Mouse (Mus musculus): ENCODE measurements around the gene Ovol3. TPM values are rescaled to one million over a fixed set of nuclear protein-coding genes. Genes with fewer than 3 reads are reported as not detected.

The Ovol3 gene
- not detected for polyA plus RNA-seq (2014; fragmentation: Illumina TruSeq; extraction: RNeasy Lipid Tissue Mini Kit (QIAGEN cat#74804); ENCODE audit: low read depth, low replicate concordance)

DNA sequence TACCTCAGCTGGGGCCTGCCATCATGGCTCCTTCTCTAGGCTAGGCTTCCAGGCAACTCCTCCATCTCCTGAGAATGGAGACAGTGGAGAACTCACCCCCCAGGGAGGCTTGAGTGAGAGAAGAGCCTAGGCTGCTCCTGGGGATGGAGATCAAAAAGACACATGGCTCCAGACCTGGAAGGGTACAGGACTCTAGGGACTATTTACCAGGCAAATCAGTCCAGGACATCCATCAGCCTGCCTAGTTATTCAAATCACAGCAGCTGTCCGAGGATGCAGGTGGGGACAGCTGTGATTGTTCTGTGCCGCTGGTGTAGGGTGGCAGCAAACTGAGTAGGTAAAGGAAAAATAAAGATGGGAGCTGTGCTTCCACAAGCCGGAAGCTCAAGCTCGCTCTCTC, at the start of gene Ovol3:
Gene Ovol3 (minus strand): TSS at position 101 of the 400 bp plus-strand sequence.

DNA sequence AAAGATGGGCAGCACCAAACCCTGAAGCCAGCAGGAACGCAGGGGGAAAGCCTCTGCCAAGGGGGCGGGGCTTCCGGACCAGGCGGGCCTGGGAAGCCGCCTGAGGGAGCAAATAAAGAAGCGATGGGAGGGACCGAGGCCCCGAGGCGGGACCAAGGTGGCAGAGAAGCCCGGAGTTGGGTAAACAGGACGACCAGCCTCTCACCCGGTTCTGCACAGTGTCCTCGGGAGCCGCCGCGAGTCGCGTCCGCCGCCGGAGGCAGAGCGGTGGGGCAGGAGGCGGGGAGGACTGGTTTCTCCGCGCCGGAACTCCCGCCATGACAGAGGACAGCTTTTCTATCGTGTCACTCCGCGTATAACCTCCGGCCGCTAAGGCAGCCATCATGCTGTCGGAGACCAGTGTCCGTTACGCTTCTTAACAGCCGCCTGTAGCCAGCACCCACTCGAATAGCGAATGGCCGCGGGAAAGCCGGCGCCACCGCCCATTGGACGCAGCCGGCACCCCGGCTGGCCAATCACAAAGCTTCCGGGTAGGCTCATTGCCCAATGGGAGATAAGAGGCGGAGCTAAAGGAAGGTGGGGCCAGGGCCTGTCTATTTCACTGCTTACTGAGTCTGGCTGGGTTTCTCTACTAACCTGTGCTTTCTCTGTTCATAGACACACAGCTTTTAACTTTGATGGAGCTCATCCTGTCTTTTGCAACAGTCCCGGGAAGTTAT, 44.6 kb upstream of the Ovol3 start, which contains the start of the genes Thap8 and Wdr62:
Gene Thap8 (plus strand): TSS at position 144 of the 719 bp plus-strand sequence.
Gene Wdr62 (minus strand): TSS at position 469 of the 719 bp plus-strand sequence.

DNA sequence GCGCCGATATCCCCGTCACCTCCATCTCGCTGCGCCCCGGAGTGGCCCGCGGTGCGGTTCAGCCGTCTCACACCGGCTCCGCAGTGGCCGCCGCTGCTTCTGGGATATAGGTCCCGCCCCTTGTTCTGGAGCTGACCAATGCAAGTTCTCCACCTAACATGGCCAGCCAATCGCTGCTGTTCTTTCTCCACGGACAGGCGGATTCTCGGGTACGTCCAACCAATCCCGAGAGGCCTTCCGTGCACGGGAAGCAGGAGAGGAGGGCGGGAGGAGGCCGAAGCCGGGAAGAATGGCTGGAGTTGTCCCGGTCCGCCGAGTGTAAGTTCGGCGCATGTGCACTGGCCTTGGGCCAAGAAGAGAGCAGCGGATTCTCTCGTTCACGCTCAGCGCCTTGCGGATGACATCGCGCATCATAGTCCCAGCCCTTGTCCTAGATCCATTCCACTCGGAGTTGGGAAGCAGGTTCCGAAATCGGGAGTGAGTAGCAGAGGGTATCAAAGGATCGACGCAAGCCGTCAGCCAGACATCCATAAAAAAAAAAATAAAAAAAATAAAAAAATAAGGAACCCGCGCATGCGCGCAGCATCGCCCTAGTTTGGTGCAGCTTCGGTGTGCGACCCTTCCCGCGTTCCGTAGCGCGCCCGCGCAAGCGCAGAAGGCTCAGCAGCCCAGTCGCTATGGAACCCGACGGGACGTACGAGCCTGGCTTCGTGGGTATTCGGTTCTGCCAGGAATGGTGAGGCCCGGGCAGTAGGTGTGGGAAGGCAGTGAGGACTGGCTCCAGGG, 3.7 kb downstream of the Ovol3 start, which contains the start of the genes Polr2i and Tbcb:
Gene Polr2i (plus strand): TSS at position 280 of the 786 bp plus-strand sequence.
Gene Tbcb (minus strand): TSS at position 604 of the 786 bp plus-strand sequence.

DNA sequence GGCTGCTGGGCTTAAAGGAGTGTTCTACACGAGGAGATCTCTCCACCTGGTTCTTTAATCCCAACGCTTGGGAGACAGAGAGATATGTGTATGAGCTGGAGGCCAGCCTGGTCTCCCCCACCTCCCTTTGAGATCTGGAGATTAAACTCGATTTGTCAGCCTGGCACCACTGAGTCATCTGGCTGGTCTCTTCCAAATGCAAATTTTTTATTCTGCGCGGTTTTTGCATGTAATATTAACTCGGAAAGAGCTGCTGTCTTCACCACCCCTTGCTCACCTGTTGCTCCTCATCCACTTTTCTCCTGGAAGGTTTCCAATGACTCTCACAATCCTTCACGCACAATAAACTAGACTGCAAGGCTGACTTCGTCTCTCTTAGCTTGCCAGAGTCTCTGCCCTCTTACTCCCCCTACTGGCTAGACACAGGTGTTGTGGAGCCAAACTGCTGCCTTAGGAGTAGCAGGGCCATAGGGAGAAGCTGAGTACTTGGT, 37.0 kb downstream of the Ovol3 start, which contains the start of gene Capns1:
Gene Capns1 (minus strand): TSS at position 331 of the 491 bp plus-strand sequence.

DNA sequence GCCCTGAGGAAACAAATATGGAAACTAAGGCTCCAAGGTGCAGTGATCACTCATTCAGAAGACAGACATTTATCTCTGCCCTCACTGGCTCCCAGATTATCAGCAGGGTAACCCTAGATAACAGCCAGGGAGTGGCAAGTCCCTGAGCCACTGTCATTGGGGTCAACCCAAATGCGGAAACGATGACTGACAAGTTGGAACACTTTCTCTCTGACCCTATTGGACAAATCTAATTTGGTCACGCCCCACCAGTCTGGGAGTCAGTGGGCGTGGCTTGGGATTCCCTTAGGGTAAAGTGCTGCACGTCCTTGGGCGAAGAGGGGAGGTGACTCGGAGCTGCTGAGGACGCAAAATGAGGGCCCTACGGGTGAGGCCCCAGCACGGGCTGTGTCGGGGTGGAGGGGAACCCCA, 51.6 kb downstream of the Ovol3 start, which contains the start of gene Cox7a1:
Gene Cox7a1 (plus strand): TSS at position 266 of the 411 bp plus-strand sequence.

Other genes starting within 250 kb of the Ovol3 start
- 4.8 TPM for gene Zfp14, start 184.3 kb downstream of the Ovol3 start, polyA plus RNA-seq (2014; fragmentation: Illumina TruSeq; extraction: RNeasy Lipid Tissue Mini Kit (QIAGEN cat#74804); ENCODE audit: low read depth, low replicate concordance)
- gene Zfp82, start 162.8 kb downstream of the Ovol3 start, polyA plus RNA-seq (2014; fragmentation: Illumina TruSeq; extraction: RNeasy Lipid Tissue Mini Kit (QIAGEN cat#74804); ENCODE audit: low read depth, low replicate concordance), result 0.60 TPM
- gene Gm26920, start 145.3 kb downstream of the Ovol3 start, polyA plus RNA-seq (2014; fragmentation: Illumina TruSeq; extraction: RNeasy Lipid Tissue Mini Kit (QIAGEN cat#74804); ENCODE audit: low read depth, low replicate concordance), result 2.0 TPM
- 4.6 TPM for gene Zfp566, start 145.2 kb downstream of the Ovol3 start, polyA plus RNA-seq (2014; fragmentation: Illumina TruSeq; extraction: RNeasy Lipid Tissue Mini Kit (QIAGEN cat#74804); ENCODE audit: low read depth, low replicate concordance)
- gene Zfp260, start 140.9 kb downstream of the Ovol3 start, polyA plus RNA-seq (2014; fragmentation: Illumina TruSeq; extraction: RNeasy Lipid Tissue Mini Kit (QIAGEN cat#74804); ENCODE audit: low read depth, low replicate concordance), result 33.9 TPM
- 0.92 TPM for gene Zfp382, start 113.8 kb downstream of the Ovol3 start, polyA plus RNA-seq (2014; fragmentation: Illumina TruSeq; extraction: RNeasy Lipid Tissue Mini Kit (QIAGEN cat#74804); ENCODE audit: low read depth, low replicate concordance)
- 33.8 TPM for gene Zfp146, start 66.0 kb downstream of the Ovol3 start, polyA plus RNA-seq (2014; fragmentation: Illumina TruSeq; extraction: RNeasy Lipid Tissue Mini Kit (QIAGEN cat#74804); ENCODE audit: low read depth, low replicate concordance)
- 10.2 TPM for gene Cox7a1, start 51.6 kb downstream of the Ovol3 start, polyA plus RNA-seq (2014; fragmentation: Illumina TruSeq; extraction: RNeasy Lipid Tissue Mini Kit (QIAGEN cat#74804); ENCODE audit: low read depth, low replicate concordance)
- gene Capns1, start 36.9 kb downstream of the Ovol3 start, polyA plus RNA-seq (2014; fragmentation: Illumina TruSeq; extraction: RNeasy Lipid Tissue Mini Kit (QIAGEN cat#74804); ENCODE audit: low read depth, low replicate concordance), result 381 TPM
- gene Polr2i, start 3.8 kb downstream of the Ovol3 start, polyA plus RNA-seq (2014; fragmentation: Illumina TruSeq; extraction: RNeasy Lipid Tissue Mini Kit (QIAGEN cat#74804); ENCODE audit: low read depth, low replicate concordance), result 55.6 TPM
- 75.0 TPM for gene Tbcb, start 3.5 kb downstream of the Ovol3 start, polyA plus RNA-seq (2014; fragmentation: Illumina TruSeq; extraction: RNeasy Lipid Tissue Mini Kit (QIAGEN cat#74804); ENCODE audit: low read depth, low replicate concordance)
- 1.5 TPM for gene Thap8, start 44.4 kb upstream of the Ovol3 start, polyA plus RNA-seq (2014; fragmentation: Illumina TruSeq; extraction: RNeasy Lipid Tissue Mini Kit (QIAGEN cat#74804); ENCODE audit: low read depth, low replicate concordance)
- 18.1 TPM for gene Wdr62, start 44.7 kb upstream of the Ovol3 start, polyA plus RNA-seq (2014; fragmentation: Illumina TruSeq; extraction: RNeasy Lipid Tissue Mini Kit (QIAGEN cat#74804); ENCODE audit: low read depth, low replicate concordance)
- gene Clip3, start 56.0 kb upstream of the Ovol3 start, polyA plus RNA-seq (2014; fragmentation: Illumina TruSeq; extraction: RNeasy Lipid Tissue Mini Kit (QIAGEN cat#74804); ENCODE audit: low read depth, low replicate concordance), result 12.2 TPM
- gene Alkbh6, start 73.0 kb upstream of the Ovol3 start, polyA plus RNA-seq (2014; fragmentation: Illumina TruSeq; extraction: RNeasy Lipid Tissue Mini Kit (QIAGEN cat#74804); ENCODE audit: low read depth, low replicate concordance), result 44.2 TPM
- gene Syne4, start 79.1 kb upstream of the Ovol3 start, polyA plus RNA-seq (2014; fragmentation: Illumina TruSeq; extraction: RNeasy Lipid Tissue Mini Kit (QIAGEN cat#74804); ENCODE audit: low read depth, low replicate concordance), result 5.0 TPM
- 1.2 TPM for gene E130208F15Rik, start 86.0 kb upstream of the Ovol3 start, polyA plus RNA-seq (2014; fragmentation: Illumina TruSeq; extraction: RNeasy Lipid Tissue Mini Kit (QIAGEN cat#74804); ENCODE audit: low read depth, low replicate concordance)
- 9.0 TPM for gene Sdhaf1, start 88.2 kb upstream of the Ovol3 start, polyA plus RNA-seq (2014; fragmentation: Illumina TruSeq; extraction: RNeasy Lipid Tissue Mini Kit (QIAGEN cat#74804); ENCODE audit: low read depth, low replicate concordance)
- gene Lrfn3, start 127.0 kb upstream of the Ovol3 start, polyA plus RNA-seq (2014; fragmentation: Illumina TruSeq; extraction: RNeasy Lipid Tissue Mini Kit (QIAGEN cat#74804); ENCODE audit: low read depth, low replicate concordance), result 1.7 TPM
- gene Tyrobp, start 178.0 kb upstream of the Ovol3 start, polyA plus RNA-seq (2014; fragmentation: Illumina TruSeq; extraction: RNeasy Lipid Tissue Mini Kit (QIAGEN cat#74804); ENCODE audit: low read depth, low replicate concordance), result 114 TPM
- 4.5 TPM for gene Hcst, start 184.1 kb upstream of the Ovol3 start, polyA plus RNA-seq (2014; fragmentation: Illumina TruSeq; extraction: RNeasy Lipid Tissue Mini Kit (QIAGEN cat#74804); ENCODE audit: low read depth, low replicate concordance)
- gene Nfkbid, start 186.0 kb upstream of the Ovol3 start, polyA plus RNA-seq (2014; fragmentation: Illumina TruSeq; extraction: RNeasy Lipid Tissue Mini Kit (QIAGEN cat#74804); ENCODE audit: low read depth, low replicate concordance), result 1.9 TPM
- gene Aplp1, start 209.8 kb upstream of the Ovol3 start, polyA plus RNA-seq (2014; fragmentation: Illumina TruSeq; extraction: RNeasy Lipid Tissue Mini Kit (QIAGEN cat#74804); ENCODE audit: low read depth, low replicate concordance), result 2.8 TPM
- gene Kirrel2, start 222.0 kb upstream of the Ovol3 start, polyA plus RNA-seq (2014; fragmentation: Illumina TruSeq; extraction: RNeasy Lipid Tissue Mini Kit (QIAGEN cat#74804); ENCODE audit: low read depth, low replicate concordance), result not detected
- gene Nphs1, start 222.6 kb upstream of the Ovol3 start, polyA plus RNA-seq (2014; fragmentation: Illumina TruSeq; extraction: RNeasy Lipid Tissue Mini Kit (QIAGEN cat#74804); ENCODE audit: low read depth, low replicate concordance), result not detected